Mouse (Mus musculus) stomach, postnatal 0 days (tissue): ENCODE data around the gene Eif4ebp2.

Experiments used
- CTCF ChIP-seq: IDR thresholded peaks from 2 replicates; pipeline ENCODE4 v1.5.1; 2016; ENCODE audit warnings: antibody characterized with exemption, low read depth, mild to moderate bottlenecking, moderate library complexity
- EP300 ChIP-seq: optimal IDR thresholded peaks from 2 replicates; pipeline ENCODE3; 2016; ENCODE audit warnings: antibody characterized with exemption

DNA sequence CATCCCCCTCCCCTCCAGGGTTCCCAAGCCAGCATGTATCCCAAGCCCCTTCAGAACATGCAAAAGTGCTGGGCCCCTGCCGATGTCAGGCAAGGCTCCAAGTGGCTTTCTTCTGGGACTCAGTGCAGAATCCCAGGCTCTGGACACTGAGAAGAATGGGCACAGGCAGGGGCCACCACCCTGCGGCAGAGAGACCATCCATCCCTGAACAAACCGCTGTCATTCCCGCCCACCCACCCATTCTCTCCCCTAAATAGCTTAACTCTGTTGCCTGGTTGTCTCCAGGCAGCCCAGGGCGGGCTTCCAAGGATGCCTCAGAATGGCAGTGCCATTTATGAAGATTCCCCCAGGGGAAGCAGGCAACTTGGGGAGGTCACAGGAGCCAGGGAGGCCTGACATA, 63.4 kb downstream of the Eif4ebp2 start:
- TF ChIP-seq CTCF (no peak), EP300 (no peak)
